Mouse (Mus musculus): ENCODE results near the gene Ndufa3. TPM values are rescaled to one million over a fixed set of nuclear protein-coding genes. Genes with fewer than 3 reads are reported as not detected.
"Not testable (repeated sequence)": the region's sequence is repeated elsewhere in the genome, so short reads cannot be mapped to it uniquely, and the experiment has no call there.

The Ndufa3 gene
- polyA plus RNA-seq (2012; rRNA removed) (232 and 238 TPM in 2 replicates), polyA plus RNA-seq (2014; fragmentation: Nextera tagmentation; extraction: Ambion mirVana) (494 and 527 TPM in 2 replicates)

DNA sequence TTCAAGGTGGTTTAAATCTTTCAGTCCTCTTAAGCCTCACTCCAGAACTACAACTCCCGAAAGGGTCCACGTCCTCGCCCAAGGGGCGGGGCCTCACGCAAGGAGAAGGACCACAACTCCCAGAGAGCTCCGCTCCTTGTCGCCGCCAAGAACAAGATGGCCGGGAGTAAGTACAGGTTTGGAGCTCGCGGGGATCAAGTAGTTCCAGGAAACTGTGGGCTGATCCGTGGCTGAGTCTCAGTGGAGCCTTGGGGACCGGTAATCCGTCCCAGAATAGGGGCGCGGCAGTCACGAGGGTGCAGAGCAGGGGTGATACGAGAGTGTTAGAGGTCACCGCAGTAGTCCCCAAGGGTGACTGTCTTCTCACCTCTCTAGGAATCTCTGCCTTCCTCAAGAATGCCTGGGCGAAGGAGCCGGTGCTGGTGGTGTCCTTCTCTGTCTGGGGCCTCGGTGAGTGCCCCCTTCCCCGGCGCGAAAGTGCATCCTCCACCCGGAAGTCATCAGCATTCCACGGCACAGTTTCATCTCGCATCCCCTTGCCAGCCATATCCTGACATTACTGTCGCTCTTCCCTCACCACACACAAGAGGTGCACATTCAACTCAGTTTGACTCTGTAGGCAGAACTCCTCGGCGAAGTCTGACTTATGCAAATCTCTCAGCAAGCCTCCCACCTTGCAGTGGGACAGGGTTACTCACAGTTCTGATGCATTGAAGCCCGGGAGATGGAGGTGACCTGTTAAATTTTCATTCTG, at the start of gene Ndufa3:
Gene Ndufa3, plus strand, starts transcription at position 132 of the 754 bp plus-strand sequence.
- peak within 1 kb of the TSS; percentile 74 for H3K9ac ChIP-seq (ENCODE audit: low read depth, low read length, severe bottlenecking)
- 0 out of 2 replicates have a peak within 1 kb of the TSS, but pooled peaks have one; percentile 55 for H3K27ac ChIP-seq (replicated peaks; ENCODE audit: low read depth, low read length)
- ATAC-seq (ENCODE audit: low FRiP score, low read depth) (peak; percentile 97), DNase-seq (ENCODE audit: low spot score) (peak; percentile 85)
- H3K4me2 ChIP-seq (replicated peaks; ENCODE audit: low read depth, low read length, severe bottlenecking): peak within 1 kb of the TSS; percentile 62
- peaks cover 3% of the 10 kb centered on the region; the same call in 1 of the 2 replicates for H3K4me1 ChIP-seq (ENCODE audit: control insufficient read depth, insufficient read depth, low read length)
- under 1% methylated on average over 32 of the region's 32 CpGs for WGBS
- peaks cover 24% of the 10 kb centered on the region for H3K36me3 ChIP-seq (ENCODE audit: control insufficient read depth, insufficient read depth, low read length)
- peak within 1 kb of the TSS; percentile 69 for H3K4me3 ChIP-seq (replicated peaks; ENCODE audit: low read length)
- no peaks in the 10 kb centered on the region for H3K9me3 ChIP-seq (ENCODE audit: control insufficient read depth, low read length)
- no peaks in the 10 kb centered on the region for H3K27me3 ChIP-seq (ENCODE audit: control insufficient read depth, insufficient read depth, low read length)
- peak; percentile 42; the same call in 1 of the 2 replicates for TF ChIP-seq POLR2A (IDR thresholded peaks at IDR 0.05; ENCODE audit: borderline replicate concordance, extremely low read depth, insufficient read depth, insufficient read length)

DNA sequence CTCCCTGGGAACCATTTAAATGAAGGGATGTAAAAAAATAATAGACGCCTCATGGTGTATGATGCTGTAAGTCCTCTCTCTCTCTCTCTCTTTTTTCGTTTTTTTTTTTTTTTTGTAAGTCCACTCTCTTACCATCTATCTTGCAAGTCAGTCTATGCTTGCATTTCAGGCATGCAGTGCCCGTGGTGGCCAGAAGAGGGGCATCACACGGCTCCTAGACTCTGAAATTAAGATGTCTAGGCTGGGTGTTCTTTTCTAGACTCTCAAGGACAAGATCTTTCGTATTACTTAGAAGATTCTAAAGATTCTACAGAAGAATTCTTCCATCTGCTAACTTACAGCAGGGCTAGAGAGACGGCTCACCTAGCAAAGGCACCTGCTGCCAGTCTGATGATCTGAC, 47.4 kb upstream of the Ndufa3 start:
- ATAC-seq (ENCODE audit: low FRiP score, low read depth): no peak
- Histone ChIP-seq H3K27me3 (ENCODE audit: control insufficient read depth, insufficient read depth, low read length) (no peaks in the 10 kb centered on the region), H3K4me1 (ENCODE audit: control insufficient read depth, insufficient read depth, low read length) (no peaks in the 10 kb centered on the region), H3K4me2 (replicated peaks; ENCODE audit: low read depth, low read length, severe bottlenecking) (no peak overlapping the region), H3K27ac (replicated peaks; ENCODE audit: low read depth, low read length) (no peak overlapping the region), H3K9ac (ENCODE audit: low read depth, low read length, severe bottlenecking) (no peak overlapping the region), H3K36me3 (ENCODE audit: control insufficient read depth, insufficient read depth, low read length) (no peaks in the 10 kb centered on the region), H3K9me3 (ENCODE audit: control insufficient read depth, low read length) (no peaks in the 10 kb centered on the region), H3K4me3 (replicated peaks; ENCODE audit: low read length) (no peak overlapping the region)
- no peak for DNase-seq (ENCODE audit: low spot score)
- 67% methylated on average over 6 of the region's 6 CpGs for WGBS
- TF ChIP-seq POLR2A (IDR thresholded peaks at IDR 0.05; ENCODE audit: borderline replicate concordance, extremely low read depth, insufficient read depth, insufficient read length): no peak

DNA sequence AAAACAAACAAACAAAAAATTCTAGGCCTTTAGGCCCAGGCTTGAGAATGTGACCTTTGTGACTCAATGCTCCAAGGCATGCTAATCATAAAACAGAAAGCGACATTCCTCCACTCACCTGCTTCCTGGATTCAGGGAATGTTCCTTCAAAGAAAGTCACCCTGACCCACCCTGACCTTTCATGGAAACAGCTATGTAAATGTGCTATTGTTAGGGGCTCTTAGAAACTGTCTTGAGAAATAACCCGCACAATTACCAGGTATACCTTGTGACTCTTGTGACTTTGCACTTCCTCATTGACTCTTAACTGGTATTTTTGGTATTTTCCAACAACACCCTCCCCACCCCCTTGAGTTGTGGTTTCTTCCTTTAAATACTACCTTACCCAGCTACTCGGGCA, 46.6 kb upstream of the Ndufa3 start:
- not testable (repeated sequence) for H3K36me3 ChIP-seq (ENCODE audit: control insufficient read depth, insufficient read depth, low read length); H3K9ac ChIP-seq (ENCODE audit: low read depth, low read length, severe bottlenecking); H3K4me3 ChIP-seq (replicated peaks; ENCODE audit: low read length); H3K9me3 ChIP-seq (ENCODE audit: control insufficient read depth, low read length); ATAC-seq (ENCODE audit: low FRiP score, low read depth); H3K27me3 ChIP-seq (ENCODE audit: control insufficient read depth, insufficient read depth, low read length); DNase-seq (ENCODE audit: low spot score); H3K4me2 ChIP-seq (replicated peaks; ENCODE audit: low read depth, low read length, severe bottlenecking); H3K27ac ChIP-seq (replicated peaks; ENCODE audit: low read depth, low read length); H3K4me1 ChIP-seq (ENCODE audit: control insufficient read depth, insufficient read depth, low read length)
- 83% methylated on average over 3 of the region's 3 CpGs for WGBS

DNA sequence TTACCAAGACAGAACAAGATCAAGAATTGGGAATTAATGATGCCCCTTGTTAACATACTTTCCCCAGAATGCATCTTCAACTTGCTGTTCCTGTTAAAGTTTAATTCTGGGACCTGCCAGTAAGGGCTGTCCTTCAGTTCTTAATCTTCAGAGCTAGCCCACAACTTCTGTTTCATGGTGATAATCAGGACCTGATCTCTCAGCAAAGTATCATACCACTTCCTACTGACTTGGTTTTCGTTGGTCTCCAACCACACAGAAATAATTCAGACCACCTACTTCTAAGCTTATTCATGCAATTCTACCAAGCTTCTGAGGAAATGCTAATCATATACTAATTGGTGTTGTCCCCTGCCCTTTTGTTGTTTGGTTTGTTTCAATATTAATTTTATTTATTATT, 45.3 kb upstream of the Ndufa3 start:
- Histone ChIP-seq H3K9me3 (ENCODE audit: control insufficient read depth, low read length) (no peaks in the 10 kb centered on the region), H3K27ac (replicated peaks; ENCODE audit: low read depth, low read length) (no peak overlapping the region), H3K4me3 (replicated peaks; ENCODE audit: low read length) (no peak overlapping the region), H3K4me2 (replicated peaks; ENCODE audit: low read depth, low read length, severe bottlenecking) (no peak overlapping the region), H3K4me1 (ENCODE audit: control insufficient read depth, insufficient read depth, low read length) (no peaks in the 10 kb centered on the region), H3K36me3 (ENCODE audit: control insufficient read depth, insufficient read depth, low read length) (no peaks in the 10 kb centered on the region), H3K9ac (ENCODE audit: low read depth, low read length, severe bottlenecking) (no peak overlapping the region), H3K27me3 (ENCODE audit: control insufficient read depth, insufficient read depth, low read length) (no peaks in the 10 kb centered on the region)
- 81% methylated on average over 1 of the region's 1 CpGs for WGBS
- no peak for DNase-seq (ENCODE audit: low spot score)
- ATAC-seq (ENCODE audit: low FRiP score, low read depth): no peak
- no peak for TF ChIP-seq POLR2A (IDR thresholded peaks at IDR 0.05; ENCODE audit: borderline replicate concordance, extremely low read depth, insufficient read depth, insufficient read length)

DNA sequence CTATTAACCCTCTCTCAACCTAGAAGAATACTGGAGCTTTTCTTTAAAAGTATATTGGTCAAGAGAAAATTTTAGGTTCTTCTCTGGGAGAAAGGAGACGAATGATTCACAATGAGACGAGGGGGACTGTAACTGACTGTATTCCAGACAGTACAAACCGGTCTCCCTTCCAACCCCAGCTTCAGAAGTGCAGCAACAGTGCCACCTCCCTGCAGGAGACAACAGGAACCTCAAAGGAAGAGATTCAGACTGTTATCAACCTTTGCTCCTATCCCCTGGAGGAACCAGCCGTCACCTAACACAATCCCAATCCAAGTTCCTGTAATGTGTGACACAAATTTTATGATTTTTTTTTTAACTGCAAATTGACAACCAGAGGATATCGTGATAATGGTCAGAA, 43.0 kb upstream of the Ndufa3 start:
- Histone ChIP-seq H3K36me3 (ENCODE audit: control insufficient read depth, insufficient read depth, low read length) (no peaks in the 10 kb centered on the region), H3K4me3 (replicated peaks; ENCODE audit: low read length) (no peak overlapping the region), H3K4me2 (replicated peaks; ENCODE audit: low read depth, low read length, severe bottlenecking) (no peak overlapping the region), H3K9me3 (ENCODE audit: control insufficient read depth, low read length) (no peaks in the 10 kb centered on the region), H3K9ac (ENCODE audit: low read depth, low read length, severe bottlenecking) (no peak overlapping the region), H3K27ac (replicated peaks; ENCODE audit: low read depth, low read length) (no peak overlapping the region), H3K27me3 (ENCODE audit: control insufficient read depth, insufficient read depth, low read length) (no peaks in the 10 kb centered on the region), H3K4me1 (ENCODE audit: control insufficient read depth, insufficient read depth, low read length) (no peaks in the 10 kb centered on the region)
- ATAC-seq (ENCODE audit: low FRiP score, low read depth) (no peak), DNase-seq (ENCODE audit: low spot score) (no peak)
- TF ChIP-seq POLR2A (IDR thresholded peaks at IDR 0.05; ENCODE audit: borderline replicate concordance, extremely low read depth, insufficient read depth, insufficient read length): no peak
- 55% methylated on average over 5 of the region's 5 CpGs for WGBS

Data from limb, embryonic 14.5 days (tissue).